Mouse (Mus musculus): ENCODE measurements around the gene Gsdme. TPM values are rescaled to one million over a fixed set of nuclear protein-coding genes. Genes with fewer than 3 reads are reported as not detected.

The Gsdme gene
- total and polyA plus RNA-seq, 2 experiments from 2014 or later = 21.0 to 89.9 TPM

GRCm38 (mm10) chr6:50232984-50233383 is 30.7 kb downstream of the Gsdme start:
- no peak for DNase-seq
- ATAC-seq = no peak
- 57% methylated on average over 1 of the region's 1 CpGs for WGBS
- H3K27me3 ChIP-seq (ENCODE audit: insufficient read depth, low read length) = no peaks in the 10 kb centered on the region
- TF ChIP-seq CTCF (IDR thresholded peaks at IDR 0.05; ENCODE audit: low read depth) = no peak
- H3K4me3 ChIP-seq (ENCODE audit: low read depth, low read length) = no peak overlapping the region
- H3K4me2 ChIP-seq (ENCODE audit: low read depth) = no peak overlapping the region
- no peak overlapping the region for H3K9ac ChIP-seq
- H3K4me1 ChIP-seq (ENCODE audit: insufficient read depth) = no peaks in the 10 kb centered on the region
- H3K9me3 ChIP-seq (ENCODE audit: low read length) = no peaks in the 10 kb centered on the region
- no peak overlapping the region for H3K27ac ChIP-seq (ENCODE audit: low read depth, low read length)
- no peaks in the 10 kb centered on the region; the same call in 1 of the 2 replicates for H3K36me3 ChIP-seq (ENCODE audit: insufficient read depth)

- Histone ChIP-seq H3K9ac (no peak overlapping the region), H3K27ac (ENCODE audit: low read depth, low read length) (no peak overlapping the region), H3K4me1 (ENCODE audit: insufficient read depth) (no peaks in the 10 kb centered on the region), H3K4me3 (ENCODE audit: low read depth, low read length) (no peak overlapping the region), H3K27me3 (ENCODE audit: insufficient read depth, low read length) (no peaks in the 10 kb centered on the region), H3K36me3 (ENCODE audit: insufficient read depth) (peaks cover 6% of the 10 kb centered on the region; the same call in 1 of the 2 replicates), H3K4me2 (ENCODE audit: low read depth) (no peak overlapping the region), H3K9me3 (ENCODE audit: low read length) (no peaks in the 10 kb centered on the region)
- no peak for ATAC-seq
- WGBS = 94% methylated on average over 5 of the region's 5 CpGs
- no peak for DNase-seq
- TF ChIP-seq CTCF (IDR thresholded peaks at IDR 0.05; ENCODE audit: low read depth) = no peak
Measured at GRCm38 (mm10) chr6:50231288-50231687, 32.4 kb downstream of the Gsdme start.

- Histone ChIP-seq H3K9ac (no peak overlapping the region), H3K36me3 (ENCODE audit: insufficient read depth) (peaks cover 6% of the 10 kb centered on the region; the same call in 1 of the 2 replicates), H3K27ac (ENCODE audit: low read depth, low read length) (no peak overlapping the region), H3K4me3 (ENCODE audit: low read depth, low read length) (no peak overlapping the region), H3K4me2 (ENCODE audit: low read depth) (no peak overlapping the region), H3K4me1 (ENCODE audit: insufficient read depth) (no peaks in the 10 kb centered on the region), H3K9me3 (ENCODE audit: low read length) (no peaks in the 10 kb centered on the region), H3K27me3 (ENCODE audit: insufficient read depth, low read length) (no peaks in the 10 kb centered on the region)
- ATAC-seq (no peak), DNase-seq (no peak)
- 89% methylated on average over 5 of the region's 5 CpGs for WGBS
- TF ChIP-seq CTCF (IDR thresholded peaks at IDR 0.05; ENCODE audit: low read depth) = no peak
Measured at GRCm38 (mm10) chr6:50228180-50228579, 35.5 kb downstream of the Gsdme start.

GRCm38 (mm10) chr6:50225232-50225631 is 38.4 kb downstream of the Gsdme start:
- no peak overlapping the region for H3K9ac ChIP-seq
- no peaks in the 10 kb centered on the region for H3K4me1 ChIP-seq (ENCODE audit: insufficient read depth)
- DNase-seq = no peak
- no peak for ATAC-seq
- 90% methylated on average over 5 of the region's 5 CpGs for WGBS
- H3K9me3 ChIP-seq (ENCODE audit: low read length) = no peaks in the 10 kb centered on the region
- H3K36me3 ChIP-seq (ENCODE audit: insufficient read depth) = peaks cover 6% of the 10 kb centered on the region
- no peaks in the 10 kb centered on the region for H3K27me3 ChIP-seq (ENCODE audit: insufficient read depth, low read length)
- H3K4me3 ChIP-seq (ENCODE audit: low read depth, low read length) = no peak overlapping the region
- H3K4me2 ChIP-seq (ENCODE audit: low read depth) = no peak overlapping the region
- TF ChIP-seq CTCF (IDR thresholded peaks at IDR 0.05; ENCODE audit: low read depth) = no peak
- H3K27ac ChIP-seq (ENCODE audit: low read depth, low read length) = no peak overlapping the region

DNA sequence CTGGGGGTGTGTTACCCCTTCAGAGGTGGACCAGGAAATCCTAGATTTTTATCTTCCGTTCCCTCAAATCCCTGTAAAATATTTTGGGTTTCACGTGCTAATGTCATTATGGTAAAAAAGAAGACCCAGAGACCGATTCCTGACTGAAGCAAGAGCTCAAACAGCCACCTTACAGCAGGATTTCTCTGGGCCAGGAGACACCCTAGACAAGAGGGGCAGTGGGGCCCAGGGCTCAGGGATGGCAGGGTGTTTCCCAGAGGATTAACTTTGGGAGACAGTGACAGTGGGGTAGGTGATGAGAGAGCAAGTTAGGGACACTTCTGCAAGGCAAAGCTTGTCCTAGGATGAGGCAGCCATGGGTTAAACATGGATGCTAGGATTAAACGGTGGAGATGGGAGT is 40.1 kb downstream of the Gsdme start:
- ATAC-seq = no peak
- WGBS = 91% methylated on average over 4 of the region's 4 CpGs

DNA sequence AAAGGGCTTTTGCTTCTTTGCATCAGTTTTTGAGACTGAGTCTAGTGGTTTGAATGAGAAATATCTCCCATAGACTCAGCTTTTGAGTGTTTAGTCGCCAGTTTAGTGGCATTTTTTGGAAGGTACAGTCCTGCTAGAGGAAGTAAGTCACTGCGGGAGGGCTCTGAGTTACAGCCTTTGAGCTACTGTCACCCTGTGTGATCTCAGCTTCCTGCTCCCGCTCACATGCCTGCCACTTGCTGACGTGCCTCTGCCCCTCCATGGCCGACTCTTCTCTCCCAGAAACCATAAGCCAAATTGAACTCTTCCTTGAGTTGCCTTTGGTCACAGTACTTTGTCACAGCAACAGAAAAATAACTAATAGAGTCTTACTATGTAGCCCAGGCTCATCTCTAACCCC is 40.7 kb downstream of the Gsdme start:
- Histone ChIP-seq H3K27ac (ENCODE audit: low read depth, low read length) (no peak overlapping the region), H3K4me2 (ENCODE audit: low read depth) (no peak overlapping the region), H3K4me1 (ENCODE audit: insufficient read depth) (no peaks in the 10 kb centered on the region), H3K27me3 (ENCODE audit: insufficient read depth, low read length) (no peaks in the 10 kb centered on the region), H3K9me3 (ENCODE audit: low read length) (no peaks in the 10 kb centered on the region), H3K4me3 (ENCODE audit: low read depth, low read length) (no peak overlapping the region), H3K9ac (no peak overlapping the region), H3K36me3 (ENCODE audit: insufficient read depth) (peaks cover 17% of the 10 kb centered on the region)
- DNase-seq = no peak
- TF ChIP-seq CTCF (IDR thresholded peaks at IDR 0.05; ENCODE audit: low read depth) = no peak
- ATAC-seq = no peak
- 78% methylated on average over 5 of the region's 5 CpGs for WGBS

More for the DNA sequence above, 40.1 kb downstream of the Gsdme start:
- Histone ChIP-seq H3K27me3 (ENCODE audit: insufficient read depth, low read length) (no peaks in the 10 kb centered on the region), H3K9ac (no peak overlapping the region), H3K36me3 (ENCODE audit: insufficient read depth) (peaks cover 13% of the 10 kb centered on the region), H3K4me2 (ENCODE audit: low read depth) (no peak overlapping the region), H3K9me3 (ENCODE audit: low read length) (no peaks in the 10 kb centered on the region), H3K27ac (ENCODE audit: low read depth, low read length) (no peak overlapping the region), H3K4me1 (ENCODE audit: insufficient read depth) (no peaks in the 10 kb centered on the region), H3K4me3 (ENCODE audit: low read depth, low read length) (no peak overlapping the region)
- no peak for TF ChIP-seq CTCF (IDR thresholded peaks at IDR 0.05; ENCODE audit: low read depth)
- DNase-seq = no peak

- Histone ChIP-seq H3K4me1 (ENCODE audit: insufficient read depth) (no peaks in the 10 kb centered on the region), H3K27me3 (ENCODE audit: insufficient read depth, low read length) (no peaks in the 10 kb centered on the region), H3K4me2 (ENCODE audit: low read depth) (no peak overlapping the region), H3K4me3 (ENCODE audit: low read depth, low read length) (no peak overlapping the region), H3K36me3 (ENCODE audit: insufficient read depth) (peaks cover 17% of the 10 kb centered on the region), H3K9me3 (ENCODE audit: low read length) (no peaks in the 10 kb centered on the region), H3K9ac (no peak overlapping the region), H3K27ac (ENCODE audit: low read depth, low read length) (no peak overlapping the region)
- DNase-seq (no peak), ATAC-seq (no peak)
- no peak for TF ChIP-seq CTCF (IDR thresholded peaks at IDR 0.05; ENCODE audit: low read depth)
- 75% methylated on average over 5 of the region's 5 CpGs for whole genome bisulfite sequencing
Measured at GRCm38 (mm10) chr6:50222351-50222750, 41.3 kb downstream of the Gsdme start.

GRCm38 (mm10) chr6:50220863-50221262 is 42.8 kb downstream of the Gsdme start:
- 52% methylated on average over 6 of the region's 6 CpGs for WGBS

More at GRCm38 (mm10) chr6:50220863-50221262, 42.8 kb downstream of the Gsdme start:
- Histone ChIP-seq H3K36me3 (ENCODE audit: insufficient read depth) (peaks cover 17% of the 10 kb centered on the region), H3K4me3 (ENCODE audit: low read depth, low read length) (no peak overlapping the region), H3K27me3 (ENCODE audit: insufficient read depth, low read length) (no peaks in the 10 kb centered on the region), H3K4me1 (ENCODE audit: insufficient read depth) (no peaks in the 10 kb centered on the region), H3K4me2 (ENCODE audit: low read depth) (no peak overlapping the region), H3K27ac (ENCODE audit: low read depth, low read length) (no peak overlapping the region), H3K9me3 (ENCODE audit: low read length) (no peaks in the 10 kb centered on the region), H3K9ac (no peak overlapping the region)
- no peak for ATAC-seq
- peak; percentile 68 for TF ChIP-seq CTCF (IDR thresholded peaks at IDR 0.05; ENCODE audit: low read depth)
- no peak for DNase-seq

All from forebrain, postnatal 0 days (tissue).